Mouse (Mus musculus): Measurements from ENCODE around the gene Hist1h3e. TPM values are rescaled to one million over a fixed set of nuclear protein-coding genes. Genes with fewer than 3 reads are reported as not detected.
"Not testable (repeated sequence)": the region's sequence is repeated elsewhere in the genome, so short reads cannot be mapped to it uniquely, and the experiment has no call there.

Gene Hist1h3e
- total RNA-seq, 2 experiments from 2014 or later, result 47.8 to 50.0 TPM

DNA sequence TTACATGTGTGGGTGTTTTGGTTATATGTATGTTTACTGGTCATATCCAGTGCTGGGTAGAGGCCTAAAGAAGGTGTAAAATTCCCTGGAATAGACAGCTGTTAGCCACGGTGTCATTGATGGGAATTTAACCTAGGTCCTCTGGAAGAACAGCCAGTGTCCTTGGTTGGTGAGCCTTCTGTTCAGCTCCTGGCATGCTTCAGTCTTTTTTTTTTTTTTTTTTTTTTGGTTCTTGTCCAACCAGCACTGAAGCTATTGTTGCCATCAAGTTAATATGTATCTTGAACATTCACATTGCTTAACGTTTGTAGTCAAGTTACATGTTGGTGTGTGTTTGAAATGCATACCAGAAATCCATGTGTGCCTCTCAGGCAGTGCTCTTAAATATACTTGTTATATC is 2.3 kb upstream of the Hist1h3e start:
- no peak for DNase-seq (ENCODE audit: extremely low spot score in 1 of 2, low spot score in 1 of 2)

DNA sequence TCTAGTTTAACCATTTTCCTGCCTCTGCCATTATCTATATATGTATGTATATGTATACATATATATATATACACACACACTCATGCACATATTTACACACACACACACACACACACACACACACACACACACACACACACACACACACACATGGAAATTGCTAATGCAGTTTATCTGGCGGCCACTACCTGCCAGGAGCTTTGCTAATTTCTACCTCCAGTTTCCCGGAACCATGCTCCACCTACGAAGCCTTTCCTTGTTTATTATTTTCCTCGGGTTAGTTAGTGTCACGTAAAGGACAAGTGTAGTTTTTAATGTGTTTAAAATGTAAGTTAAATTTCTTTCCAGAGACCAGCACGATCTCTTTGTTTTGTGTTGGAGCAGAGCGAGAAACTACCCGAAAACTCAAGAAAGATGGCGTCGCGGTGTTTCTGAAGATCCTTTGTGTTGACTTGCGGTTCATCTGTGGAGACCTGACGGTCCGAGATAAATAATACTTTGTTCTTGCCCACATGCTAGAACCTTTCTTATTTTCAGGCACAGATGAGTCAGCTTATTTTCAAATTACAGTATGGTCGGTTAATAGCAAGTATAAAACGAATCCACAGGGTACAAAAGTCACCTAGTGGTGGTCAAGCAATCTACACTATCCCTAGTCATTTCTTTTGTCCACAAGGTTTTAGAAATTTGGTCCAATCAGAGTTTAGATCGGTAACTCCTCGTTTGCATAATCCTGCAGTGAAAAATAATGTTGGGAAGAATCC is 712 bp upstream of the Hist1h3e start:
- no peak for DNase-seq (ENCODE audit: extremely low spot score in 1 of 2, low spot score in 1 of 2)

DNA sequence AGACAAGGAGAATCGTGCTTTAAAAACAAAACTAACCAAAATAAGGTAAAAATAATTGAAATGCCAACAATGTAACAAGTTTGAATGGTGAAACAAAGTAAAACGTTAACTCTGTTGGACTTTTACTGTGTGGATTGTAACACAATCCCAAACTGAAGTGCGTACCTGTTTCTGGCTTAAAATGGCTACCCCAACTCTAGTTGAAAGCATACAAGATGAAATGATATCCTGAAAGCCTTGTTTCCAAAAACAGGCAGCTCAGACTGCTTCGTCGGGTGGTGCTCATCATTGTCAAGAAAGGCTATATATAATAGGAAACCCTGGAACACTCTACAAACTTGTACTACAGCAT is 662 bp downstream of the Hist1h3e start:
- DNase-seq (ENCODE audit: extremely low spot score in 1 of 2, low spot score in 1 of 2), result not testable (repeated sequence)

DNA sequence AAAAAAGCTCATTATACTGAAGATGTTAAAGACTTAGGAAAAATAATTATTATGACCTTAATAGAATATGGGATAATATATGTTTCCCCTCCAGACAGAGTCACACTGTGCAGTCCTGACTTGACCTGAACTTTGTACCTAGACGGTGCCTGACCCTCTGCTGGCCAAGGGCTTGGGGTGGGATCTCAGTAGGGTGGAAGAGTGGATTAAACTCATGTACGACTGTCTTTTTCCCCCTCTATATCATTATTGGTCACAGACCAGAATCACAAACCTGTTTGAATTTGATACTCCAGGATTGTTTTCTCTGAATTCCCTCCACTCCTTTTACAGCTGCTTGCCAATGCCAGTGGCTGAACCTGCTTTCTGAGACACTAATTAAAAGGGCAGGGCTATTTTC is 1.5 kb downstream of the Hist1h3e start:
- DNase-seq (ENCODE audit: extremely low spot score in 1 of 2, low spot score in 1 of 2), result not testable (repeated sequence)

DNA sequence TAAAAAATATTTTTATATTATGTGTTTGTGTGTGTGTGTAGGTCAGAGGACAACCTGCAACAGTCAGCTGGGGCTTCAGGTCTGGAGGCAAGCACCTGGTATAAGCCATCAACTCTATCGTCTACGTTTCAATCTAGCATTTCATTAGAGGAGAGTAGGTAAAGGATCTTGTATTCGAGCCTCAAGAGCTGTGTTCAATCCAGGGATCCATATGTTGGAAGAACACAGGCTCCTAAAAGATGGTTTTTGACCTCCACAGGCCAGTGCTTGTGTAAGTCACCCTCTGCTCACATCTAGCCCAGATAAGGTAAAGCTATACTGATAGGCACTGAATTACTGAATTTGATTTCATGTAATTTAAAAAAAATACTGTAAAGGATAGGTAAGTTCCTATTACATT is 5.3 kb downstream of the Hist1h3e start:
- DNase-seq (ENCODE audit: extremely low spot score in 1 of 2, low spot score in 1 of 2), result no peak

DNA sequence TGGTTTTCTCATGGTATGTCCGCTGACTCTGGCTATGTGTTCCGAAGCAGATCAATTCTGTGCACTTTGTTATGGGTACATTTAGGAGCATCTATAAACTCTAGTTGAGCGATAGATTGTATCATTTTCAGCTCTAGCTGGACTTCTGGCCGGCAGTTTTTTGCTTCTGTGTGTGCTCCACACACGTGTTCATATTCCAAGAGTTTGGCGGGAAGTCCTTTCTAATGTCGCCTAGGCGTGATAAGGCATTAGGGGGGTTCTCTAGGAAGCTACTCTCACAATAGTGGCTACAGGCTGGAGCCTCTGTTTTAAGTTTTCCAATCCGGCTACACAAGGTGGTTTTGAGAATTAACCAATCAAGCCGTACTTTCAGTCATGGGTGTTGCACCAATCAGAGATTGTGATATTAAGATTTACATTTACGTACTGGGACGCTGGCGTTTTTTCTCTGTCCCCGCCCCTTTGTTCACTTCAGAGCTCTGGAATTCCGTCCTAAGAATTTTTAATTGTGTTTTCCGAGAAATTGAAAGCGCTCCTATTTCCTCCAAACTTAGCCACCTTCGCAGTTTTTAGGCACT is 6.2 kb downstream of the Hist1h3e start:
- DNase-seq (ENCODE audit: extremely low spot score in 1 of 2, low spot score in 1 of 2), result peak; percentile 32 to 36

DNA sequence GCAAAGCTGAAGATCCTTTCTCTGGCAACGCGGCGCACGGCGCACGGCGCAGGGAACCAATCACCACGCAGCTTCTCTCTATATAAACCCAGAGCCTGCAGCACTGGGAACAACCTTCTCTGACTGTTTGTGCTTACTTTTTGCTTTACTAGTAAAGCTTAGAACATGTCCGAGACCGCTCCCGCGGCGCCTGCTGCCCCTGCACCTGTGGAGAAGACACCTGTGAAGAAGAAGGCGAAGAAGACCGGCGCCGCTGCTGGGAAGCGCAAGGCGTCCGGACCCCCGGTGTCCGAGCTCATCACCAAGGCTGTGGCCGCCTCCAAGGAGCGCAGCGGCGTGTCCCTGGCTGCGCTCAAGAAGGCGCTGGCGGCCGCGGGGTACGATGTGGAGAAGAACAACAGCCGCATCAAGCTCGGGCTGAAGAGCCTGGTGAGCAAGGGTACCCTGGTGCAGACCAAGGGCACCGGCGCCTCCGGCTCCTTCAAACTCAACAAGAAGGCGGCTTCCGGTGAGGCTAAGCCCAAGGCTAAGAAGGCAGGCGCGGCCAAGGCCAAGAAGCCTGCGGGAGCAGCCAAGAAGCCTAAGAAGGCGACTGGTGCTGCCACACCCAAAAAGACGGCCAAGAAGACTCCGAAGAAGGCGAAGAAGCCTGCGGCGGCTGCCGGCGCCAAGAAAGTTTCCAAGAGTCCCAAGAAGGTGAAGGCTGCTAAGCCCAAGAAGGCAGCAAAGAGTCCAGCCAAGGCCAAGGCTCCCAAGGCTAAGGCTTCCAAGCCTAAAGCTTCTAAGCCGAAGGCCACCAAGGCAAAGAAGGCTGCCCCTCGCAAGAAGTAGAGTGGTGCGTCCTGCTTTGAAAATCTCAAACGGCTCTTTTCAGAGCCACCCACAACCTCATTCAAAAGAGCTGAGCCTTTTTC is 7.0 kb downstream of the Hist1h3e start:
- peak; percentile 62 to 64 for DNase-seq (ENCODE audit: extremely low spot score in 1 of 2, low spot score in 1 of 2)

DNA sequence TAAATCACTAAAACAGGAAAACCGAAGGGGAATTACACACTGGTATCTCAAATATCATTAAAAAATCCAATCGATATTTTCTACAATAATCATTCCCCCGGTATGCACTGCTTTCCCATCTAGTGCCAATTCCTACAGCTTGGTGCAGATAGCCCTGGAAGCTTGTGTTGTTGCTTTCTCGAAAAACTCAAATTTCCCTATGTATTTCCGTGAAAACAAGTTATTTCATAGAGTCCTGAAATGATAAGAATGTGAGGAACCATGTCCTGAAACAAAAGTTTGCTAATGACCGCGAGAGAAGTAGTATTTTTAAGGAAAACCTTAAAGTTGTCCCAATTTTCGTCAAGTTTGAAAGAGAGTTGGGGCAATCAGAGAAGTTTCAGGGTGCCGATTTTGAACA is 7.8 kb downstream of the Hist1h3e start:
- no peak for DNase-seq (ENCODE audit: extremely low spot score in 1 of 2, low spot score in 1 of 2)

DNA sequence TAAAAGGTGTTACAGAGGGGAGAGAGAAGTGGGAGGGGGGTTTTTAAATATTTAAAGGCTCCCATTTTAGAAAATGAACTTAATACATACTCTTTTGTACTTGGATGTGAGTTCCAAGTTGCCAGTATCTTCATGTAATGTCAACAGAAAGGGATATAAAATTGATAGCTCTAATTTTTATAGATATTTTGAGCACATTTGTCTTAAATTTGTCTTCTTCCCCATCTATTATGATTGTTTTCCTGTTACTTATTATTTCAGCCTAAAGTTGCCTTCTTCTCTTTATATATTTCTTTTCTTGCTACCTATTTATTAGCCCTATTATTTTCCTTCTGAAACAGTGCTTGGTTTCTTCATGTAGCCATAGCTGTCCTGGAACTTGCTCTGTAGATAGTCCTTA is 9.2 kb downstream of the Hist1h3e start, which contains the start of gene Hist1h1d:
Hist1h1d (plus strand) TSS at position 301 of the 400 bp plus-strand sequence.
- no peak for DNase-seq (ENCODE audit: extremely low spot score in 1 of 2, low spot score in 1 of 2)

DNA sequence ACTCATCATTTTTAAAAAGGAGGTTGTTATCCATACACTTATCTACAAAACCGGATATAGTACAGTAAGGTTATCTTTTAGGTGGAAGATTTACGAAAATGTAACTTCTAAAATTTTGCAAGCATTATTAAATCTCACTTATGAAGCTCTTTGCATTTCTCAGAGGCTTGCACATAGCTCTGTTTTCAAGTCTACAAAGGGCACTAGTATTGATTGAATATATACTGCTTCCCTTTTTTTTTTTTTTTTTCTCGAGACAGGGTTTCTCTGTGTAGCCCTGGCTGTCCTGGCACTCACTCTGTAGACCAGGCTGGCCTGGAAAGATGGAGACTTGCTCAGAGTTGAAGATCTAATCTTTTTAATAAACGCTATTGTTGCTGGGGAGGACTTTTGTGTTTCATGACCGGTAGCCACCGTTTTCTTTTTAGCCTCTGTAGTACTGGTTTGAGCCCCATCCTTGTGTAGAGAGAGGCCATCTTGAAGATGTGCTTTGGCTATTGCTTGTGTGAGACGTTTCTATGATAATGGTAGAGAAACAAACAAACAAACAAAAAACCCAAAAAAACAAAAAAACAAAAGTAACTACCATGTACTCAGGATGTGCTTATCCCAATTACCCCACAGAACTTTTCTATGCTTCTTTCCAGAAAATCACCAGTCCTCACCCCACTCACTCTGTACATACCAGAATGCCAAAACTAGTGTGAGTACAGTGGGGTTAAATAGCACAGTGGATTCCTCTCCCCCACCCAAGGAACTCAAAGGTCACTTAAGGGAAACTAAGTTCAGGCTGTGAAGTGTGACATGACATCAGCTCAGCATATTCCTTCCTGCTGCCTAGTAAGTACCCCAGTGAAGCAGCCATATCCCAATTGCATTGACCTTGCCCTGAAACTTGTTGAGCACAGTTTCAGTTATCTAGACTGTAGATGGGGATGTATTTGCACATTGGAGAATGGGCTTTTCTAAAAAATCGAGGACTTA is 9.9 kb downstream of the Hist1h3e start:
- no peak for DNase-seq (ENCODE audit: extremely low spot score in 1 of 2, low spot score in 1 of 2)

DNA sequence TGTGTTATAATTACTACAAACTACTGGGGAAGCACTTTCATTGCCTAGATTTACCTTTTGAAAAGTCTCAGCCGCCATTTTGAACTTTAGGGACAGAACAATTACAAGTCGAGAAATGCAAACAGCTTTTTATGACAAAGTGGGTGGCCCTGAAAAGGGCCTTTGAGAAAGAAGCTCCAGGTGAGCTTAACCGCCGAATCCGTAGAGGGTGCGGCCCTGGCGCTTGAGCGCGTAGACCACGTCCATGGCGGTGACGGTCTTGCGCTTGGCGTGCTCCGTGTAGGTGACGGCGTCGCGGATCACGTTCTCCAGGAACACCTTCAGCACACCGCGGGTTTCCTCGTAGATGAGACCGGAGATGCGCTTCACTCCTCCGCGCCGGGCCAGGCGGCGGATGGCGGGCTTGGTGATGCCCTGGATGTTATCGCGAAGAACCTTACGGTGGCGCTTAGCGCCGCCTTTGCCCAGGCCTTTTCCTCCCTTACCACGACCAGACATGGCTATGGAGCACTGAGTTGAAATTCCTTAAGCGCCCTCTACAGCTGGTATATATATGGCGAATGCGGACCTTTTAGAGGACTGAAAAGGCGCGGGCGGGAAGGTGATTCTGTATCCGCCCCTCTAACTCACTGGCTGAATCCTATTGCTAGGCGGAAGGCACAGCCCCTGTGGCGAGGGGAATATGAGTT is 10.9 kb downstream of the Hist1h3e start, which contains the start of gene Hist1h4f:
Hist1h4f (minus strand) TSS at position 503 of the 689 bp plus-strand sequence.
- peak; percentile 75 to 82 for DNase-seq (ENCODE audit: extremely low spot score in 1 of 2, low spot score in 1 of 2)

DNA sequence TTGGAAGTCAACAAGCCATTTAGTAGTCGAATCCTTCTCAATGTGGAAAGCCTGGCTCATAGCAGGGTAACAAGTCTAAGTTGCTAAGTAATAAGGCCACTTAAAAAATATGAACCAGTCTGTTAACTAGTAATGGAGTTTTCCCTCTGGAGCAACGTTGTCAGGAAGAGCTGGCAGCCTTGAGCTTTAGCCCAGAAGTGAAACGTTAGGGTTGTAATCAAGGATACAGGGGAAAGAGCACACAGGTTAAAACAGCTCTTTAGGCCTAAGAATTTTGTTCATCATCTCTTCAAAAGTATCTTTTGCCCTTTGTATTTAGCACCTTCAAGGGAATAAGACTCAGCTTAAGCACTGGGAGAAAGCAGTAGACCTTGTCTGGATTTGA is 11.4 kb downstream of the Hist1h3e start:
- DNase-seq (ENCODE audit: extremely low spot score in 1 of 2, low spot score in 1 of 2), result no peak

DNA sequence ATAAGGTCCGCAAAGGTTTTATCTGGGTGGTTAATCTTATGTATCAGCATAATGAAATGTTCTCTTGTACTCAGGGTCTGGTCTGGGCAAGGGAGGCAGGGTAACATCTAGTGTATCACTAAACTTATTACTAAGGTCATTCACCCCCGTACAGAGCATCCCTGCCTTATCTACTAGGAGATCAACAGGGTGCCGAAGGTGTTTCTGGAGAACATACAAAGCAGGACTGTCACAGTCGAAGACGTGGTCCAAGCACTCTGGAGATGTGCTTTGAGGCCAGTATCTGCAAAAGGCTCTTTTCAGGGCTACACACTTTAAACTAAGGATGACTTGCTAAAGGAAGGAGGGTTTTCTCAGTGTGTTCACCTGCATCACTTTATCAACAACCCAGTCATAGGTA is 15.5 kb downstream of the Hist1h3e start:
- no peak for DNase-seq (ENCODE audit: extremely low spot score in 1 of 2, low spot score in 1 of 2)

DNA sequence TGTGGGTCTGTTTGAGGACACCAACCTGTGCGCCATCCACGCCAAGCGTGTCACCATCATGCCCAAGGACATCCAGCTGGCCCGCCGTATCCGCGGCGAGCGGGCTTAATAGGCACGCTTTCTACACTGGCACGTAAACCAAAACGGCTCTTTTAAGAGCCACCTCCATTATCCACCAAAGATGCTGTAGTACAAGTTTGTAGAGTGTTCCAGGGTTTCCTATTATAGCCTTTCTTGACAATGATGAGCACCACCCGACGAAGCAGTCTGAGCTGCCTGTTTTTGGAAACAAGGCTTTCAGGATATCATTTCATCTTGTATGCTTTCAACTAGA is 17.4 kb downstream of the Hist1h3e start:
- DNase-seq (ENCODE audit: extremely low spot score in 1 of 2, low spot score in 1 of 2), result not testable (repeated sequence)

DNA sequence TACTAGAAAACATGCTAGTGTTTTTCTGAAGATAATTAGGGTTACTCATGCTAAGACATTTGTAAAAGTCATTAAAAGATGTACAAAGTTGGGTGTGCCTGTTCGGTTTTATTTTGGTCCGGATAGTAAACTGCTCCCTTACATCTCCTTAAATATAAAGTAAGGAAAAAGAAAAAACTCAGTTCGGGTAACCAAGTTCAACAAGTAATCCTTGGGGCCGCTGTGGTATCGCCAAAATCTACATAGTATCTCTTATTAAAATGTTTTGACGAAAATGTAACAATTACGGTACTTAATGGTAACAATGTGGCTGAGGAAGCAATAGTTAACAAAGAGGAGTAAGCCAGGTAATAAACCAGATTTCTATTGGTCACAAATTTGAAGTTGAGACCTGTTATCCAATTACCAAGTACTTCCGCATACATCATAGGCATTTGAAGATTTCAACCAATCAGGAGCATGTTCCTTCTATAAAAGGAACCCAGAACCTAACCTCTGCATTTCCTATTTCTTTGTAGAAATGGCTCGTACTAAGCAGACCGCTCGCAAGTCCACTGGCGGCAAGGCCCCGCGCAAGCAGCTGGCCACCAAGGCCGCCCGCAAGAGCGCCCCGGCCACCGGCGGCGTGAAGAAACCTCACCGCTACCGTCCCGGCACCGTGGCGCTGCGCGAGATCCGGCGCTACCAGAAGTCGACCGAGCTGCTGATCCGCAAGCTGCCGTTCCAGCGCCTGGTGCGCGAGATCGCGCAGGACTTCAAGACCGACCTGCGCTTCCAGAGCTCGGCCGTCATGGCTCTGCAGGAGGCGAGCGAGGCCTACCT is 18.0 kb downstream of the Hist1h3e start, which contains the start of gene Hist1h3f:
Hist1h3f (plus strand) TSS at position 88 of the 822 bp plus-strand sequence.
- DNase-seq (ENCODE audit: extremely low spot score in 1 of 2, low spot score in 1 of 2), result peak; percentile 49 to 71

DNA sequence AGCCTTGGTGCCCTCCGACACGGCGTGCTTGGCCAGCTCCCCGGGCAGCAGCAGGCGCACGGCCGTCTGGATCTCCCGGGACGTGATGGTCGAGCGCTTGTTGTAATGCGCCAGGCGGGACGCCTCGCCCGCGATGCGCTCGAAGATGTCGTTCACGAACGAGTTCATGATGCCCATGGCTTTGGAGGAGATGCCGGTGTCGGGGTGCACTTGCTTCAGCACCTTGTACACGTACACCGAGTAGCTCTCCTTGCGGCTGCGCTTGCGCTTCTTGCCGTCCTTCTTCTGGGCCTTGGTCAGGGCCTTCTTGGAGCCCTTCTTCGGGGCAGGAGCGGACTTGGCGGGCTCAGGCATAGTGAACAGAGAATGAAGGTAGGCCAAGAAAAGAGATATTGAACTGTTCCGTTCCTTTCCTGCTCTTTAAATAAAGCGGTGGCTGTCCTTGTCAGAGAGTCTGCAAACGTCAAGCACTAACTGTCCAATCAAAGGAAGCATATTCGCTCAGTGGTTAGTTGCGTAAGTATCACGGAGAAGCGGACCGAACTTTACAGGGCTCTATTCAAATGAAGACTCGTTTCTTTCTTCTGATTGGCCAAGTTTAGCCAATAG is 19.1 kb downstream of the Hist1h3e start, which contains the start of gene Hist1h2bh:
Hist1h2bh (minus strand) TSS at position 394 of the 609 bp plus-strand sequence.
- not testable (repeated sequence) for DNase-seq (ENCODE audit: extremely low spot score in 1 of 2, low spot score in 1 of 2)

DNA sequence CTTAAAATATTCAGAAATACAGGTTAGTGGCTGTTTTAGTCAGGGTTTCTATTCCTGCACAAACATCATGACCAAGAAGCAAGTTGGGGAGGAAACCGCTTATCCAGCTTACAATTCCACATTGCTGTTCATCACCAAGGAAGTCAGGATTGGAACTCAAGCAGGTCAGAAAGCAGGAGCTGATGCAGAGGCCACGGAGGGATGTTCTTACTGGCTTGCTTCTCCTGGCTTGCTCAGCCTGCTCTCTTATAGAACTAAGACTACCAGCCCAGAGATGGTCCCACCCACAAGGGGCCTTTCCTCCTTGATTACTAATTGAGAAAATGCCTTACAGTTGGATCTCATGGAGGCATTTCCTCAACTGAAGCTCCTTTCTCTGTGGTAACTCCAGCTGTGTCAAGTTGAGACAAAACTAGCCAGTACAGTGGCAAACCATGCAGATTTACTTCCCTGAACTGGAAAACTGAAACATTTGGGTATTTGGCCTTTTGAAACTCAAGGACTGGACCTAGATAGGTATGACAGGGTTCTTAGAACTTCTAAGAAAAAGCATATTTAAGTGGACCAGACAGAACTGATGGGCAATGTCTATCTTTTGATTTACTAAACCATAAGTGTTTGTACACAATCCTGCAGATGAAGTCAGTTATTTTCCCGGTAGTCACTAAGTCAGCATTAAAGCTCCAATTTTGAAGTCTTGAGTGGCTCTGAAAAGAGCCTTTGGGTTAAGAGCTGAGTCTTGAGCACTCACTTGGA is 19.8 kb downstream of the Hist1h3e start:
- not testable (repeated sequence) for DNase-seq (ENCODE audit: extremely low spot score in 1 of 2, low spot score in 1 of 2)

Data from layer of hippocampus, postnatal 25 days (tissue).